Mouse (Mus musculus) ES-CJ7 (cell line): ENCODE data around the gene Rpl22l1.
A peak's percentile ranks its signal among the peaks of the same experiment; 100 is the strongest.

Experiments used
- DNase-seq: peaks from one replicate; pipeline ENCODE4 v3.0.0; 2011; ENCODE audit warnings: low read depth, low spot score

Rpl22l1 gene

DNA sequence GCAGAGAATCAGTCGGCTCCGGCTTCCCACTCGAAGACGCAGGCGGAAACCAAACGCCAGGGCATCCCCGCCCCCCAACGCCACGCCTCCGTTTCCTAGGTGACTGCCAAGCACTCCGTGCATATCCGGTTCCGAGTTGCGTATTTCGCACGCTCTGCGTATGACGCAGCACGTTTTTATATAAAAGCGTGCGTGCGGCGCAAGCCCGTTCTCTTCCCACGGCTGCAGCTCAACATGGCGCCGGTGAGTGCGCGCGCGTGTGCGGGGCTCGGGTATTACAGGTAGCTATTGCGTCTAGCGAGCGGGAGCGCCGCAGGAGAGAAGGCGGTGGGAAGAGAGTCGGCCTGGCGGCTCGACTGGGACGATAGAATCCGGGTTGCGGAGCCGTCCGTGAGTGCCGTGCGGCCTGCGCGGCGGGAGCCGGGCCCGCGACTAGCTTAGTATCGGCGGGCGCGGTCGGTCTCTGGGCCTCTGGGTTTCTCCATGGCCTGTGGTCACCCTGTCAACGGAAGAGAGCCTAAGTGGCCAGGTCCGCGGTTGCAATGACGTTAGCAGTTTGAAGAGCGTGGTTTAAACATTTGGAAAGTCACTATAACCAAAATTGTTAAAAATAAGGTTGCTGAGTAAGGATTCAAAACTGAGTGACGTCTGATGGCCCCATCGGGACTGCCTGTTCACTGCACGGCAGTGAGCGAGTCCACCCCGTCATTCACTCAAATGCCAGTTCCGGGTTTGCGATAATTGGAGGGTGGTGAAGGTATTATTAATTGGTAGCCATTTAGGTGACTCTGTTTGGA lies at the start of gene Rpl22l1:
Gene Rpl22l1, plus strand, starts transcription at position 136 of the 797 bp plus-strand sequence.
- peak; percentile 99 for DNase-seq

DNA sequence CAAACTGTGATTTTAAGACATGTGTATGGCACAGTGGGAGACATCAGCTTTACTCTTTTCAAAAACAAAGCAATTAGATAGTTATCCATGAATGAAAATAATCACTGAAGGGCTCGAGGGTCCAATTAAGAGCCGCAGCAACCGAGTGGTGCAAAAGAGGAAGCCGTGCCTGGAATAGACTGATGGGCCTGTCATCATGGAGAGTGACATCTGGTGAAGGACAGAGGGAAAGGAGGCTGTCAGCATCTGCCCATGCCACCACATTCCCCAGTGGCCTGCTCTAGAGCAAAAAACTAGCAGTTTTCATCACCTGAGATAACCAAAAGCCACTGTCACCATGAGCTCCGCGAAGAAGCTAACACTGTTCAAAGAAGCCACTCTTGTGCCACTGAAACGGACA lies 49.8 kb upstream of the Rpl22l1 start:
- no peak for DNase-seq

DNA sequence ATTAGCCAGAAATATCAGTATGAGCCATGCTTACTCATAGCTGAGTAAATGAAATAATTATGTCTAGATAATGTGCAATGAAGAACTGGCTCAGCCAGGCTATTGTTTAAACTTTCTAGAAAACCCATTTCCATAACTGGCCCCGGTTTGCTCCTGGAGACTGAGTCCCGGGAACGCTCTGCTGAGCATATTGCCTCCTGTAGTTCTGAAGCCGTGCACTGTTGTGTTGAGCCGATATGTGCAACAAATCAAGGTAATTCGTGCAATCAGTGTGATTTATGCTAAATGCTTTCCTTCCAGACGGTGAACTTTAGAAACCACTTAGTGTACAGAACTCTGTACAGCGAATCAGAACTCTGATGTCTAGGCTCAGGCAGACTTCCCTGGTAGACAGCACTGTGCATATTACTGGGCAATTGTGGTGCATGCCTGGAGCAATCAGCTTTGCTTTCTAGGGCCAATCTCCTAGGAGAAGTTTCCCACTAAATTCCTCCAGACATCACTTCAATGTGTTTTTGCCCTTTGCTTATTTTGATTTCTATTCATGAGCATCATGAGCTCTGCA lies 43.9 kb upstream of the Rpl22l1 start:
- DNase-seq, result no peak

DNA sequence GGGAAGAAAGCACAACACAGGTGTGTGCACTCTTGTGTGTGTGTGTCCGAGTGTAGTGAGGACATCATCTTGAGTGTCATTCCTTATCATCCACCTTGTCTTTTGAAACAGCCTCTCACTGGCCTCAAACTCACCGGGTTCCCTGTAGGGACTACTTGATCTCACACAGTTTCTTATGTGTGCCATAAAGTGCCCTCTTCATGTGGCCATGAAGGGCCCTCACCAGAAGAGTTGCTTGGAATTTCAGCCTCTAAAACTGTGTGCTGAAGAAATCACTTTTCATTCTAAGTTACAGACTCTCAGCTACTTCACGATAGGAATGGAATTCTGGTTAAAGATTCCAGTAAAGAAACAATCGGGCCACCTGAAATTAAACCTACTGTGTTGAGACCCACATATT lies 38.3 kb upstream of the Rpl22l1 start:
- no peak for DNase-seq

DNA sequence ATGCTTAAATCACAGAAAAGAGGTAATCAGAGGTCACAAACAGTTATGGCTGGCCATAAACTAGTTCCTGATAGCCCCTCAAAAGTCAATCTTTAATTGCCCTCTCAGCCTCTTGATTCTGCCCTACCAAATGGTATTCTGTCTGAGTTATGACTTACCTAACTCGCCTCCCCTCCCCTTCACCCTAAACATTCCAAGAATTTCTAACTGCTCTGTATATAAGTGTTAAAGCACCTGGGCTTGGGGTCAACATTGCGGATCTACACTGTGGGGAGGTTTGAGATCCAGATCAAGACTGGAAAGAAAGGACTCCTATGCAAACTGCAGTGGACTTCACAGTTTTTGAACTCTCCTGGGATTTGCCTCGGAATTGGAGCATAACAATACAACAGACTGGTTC lies 37.0 kb upstream of the Rpl22l1 start:
- no peak for DNase-seq

DNA sequence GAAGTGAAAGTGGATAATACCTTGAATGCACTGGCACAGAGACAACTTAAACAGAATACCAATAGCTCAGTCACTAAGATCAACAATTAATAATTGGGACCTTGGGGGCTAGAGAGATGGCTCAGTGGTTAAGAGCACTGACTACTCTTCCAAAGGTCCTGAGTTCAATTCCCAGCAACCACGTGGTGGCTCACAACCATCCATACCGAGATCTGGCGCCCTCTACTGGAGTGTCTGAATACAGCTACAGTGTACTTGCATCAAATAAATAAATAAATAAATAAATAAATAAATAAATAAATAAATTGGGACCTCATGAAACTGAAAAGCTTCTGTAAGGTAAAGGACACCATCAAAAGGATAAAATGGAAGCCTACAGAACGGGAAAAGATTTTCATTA lies 32.3 kb upstream of the Rpl22l1 start:
- DNase-seq, result peak; percentile 28

DNA sequence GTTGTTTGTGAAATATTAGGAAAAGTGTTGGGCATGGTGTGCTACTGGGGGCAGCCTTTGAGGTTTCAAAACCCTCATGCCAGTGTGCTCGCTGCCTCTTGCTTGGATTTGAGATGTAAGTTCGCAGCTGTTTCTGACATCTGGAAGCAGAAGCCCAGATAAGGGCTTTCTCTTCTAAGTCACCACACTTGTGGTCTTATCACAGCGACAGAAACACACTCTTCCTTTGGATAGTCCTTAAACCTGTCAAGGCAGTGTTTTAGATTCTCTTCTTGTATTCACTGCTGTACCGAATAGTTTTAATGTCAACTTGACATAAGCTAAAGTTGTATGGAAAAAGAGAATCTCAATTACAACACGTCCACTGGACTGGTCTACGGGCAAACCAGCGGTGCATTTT lies 29.9 kb upstream of the Rpl22l1 start:
- DNase-seq, result no peak

DNA sequence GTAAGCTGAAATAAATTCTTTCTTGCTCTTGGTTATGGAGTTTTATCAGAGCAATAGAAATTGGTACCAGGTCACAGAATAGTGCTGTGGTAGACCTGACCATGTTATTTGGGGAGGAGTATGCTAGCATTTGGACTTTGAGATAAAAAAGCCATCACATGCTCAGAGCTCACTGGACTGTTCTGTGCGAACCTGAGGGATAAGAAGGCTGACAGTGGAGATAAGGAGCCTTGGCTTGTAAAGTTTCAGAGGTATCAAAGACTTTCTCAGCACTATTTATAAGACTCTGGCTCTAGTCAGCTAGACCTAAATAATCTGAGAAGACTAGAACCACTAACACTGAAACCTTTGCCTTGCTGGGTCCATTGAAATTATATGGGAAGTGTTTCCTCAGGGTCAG lies 29.3 kb upstream of the Rpl22l1 start:
- DNase-seq, result no peak

DNA sequence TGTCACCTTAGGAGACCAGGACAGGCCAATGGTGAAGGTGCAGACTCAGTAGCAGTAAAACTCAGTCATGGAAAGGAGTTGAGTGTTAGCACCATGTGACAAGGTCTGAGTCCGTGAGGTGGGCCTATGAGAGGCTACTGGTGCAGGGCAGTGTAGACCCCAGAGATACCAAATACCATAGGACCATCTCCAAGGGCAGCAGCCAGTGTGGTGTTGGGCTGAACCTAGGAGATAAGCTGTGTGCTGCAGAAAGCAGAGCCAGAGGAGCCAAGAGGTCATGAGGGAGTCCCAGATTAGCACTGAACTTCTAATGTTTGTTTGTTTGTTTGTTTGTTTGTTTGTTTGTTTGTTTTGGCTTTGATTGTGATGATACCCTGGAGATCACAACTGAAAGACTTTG lies 28.7 kb upstream of the Rpl22l1 start:
- DNase-seq, result no peak

DNA sequence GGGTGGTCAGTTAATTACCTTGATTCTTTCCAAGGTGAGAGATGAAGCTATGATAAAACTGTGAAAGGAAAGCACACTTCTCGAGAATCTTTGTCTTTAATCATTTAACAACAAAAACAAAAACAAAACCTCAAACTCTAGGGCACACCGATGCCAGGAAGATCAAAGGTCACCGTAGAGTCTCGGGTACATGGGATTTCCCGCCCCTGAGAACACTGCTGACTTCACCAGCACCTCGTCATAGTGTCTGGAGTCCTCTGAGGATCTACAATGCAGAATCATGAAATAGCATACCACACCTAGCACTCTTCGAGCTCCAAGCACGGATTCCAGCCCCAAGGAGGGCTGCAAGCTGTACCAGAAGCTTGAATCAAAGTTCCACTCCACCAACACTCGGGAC lies 24.7 kb upstream of the Rpl22l1 start:
- DNase-seq, result no peak

DNA sequence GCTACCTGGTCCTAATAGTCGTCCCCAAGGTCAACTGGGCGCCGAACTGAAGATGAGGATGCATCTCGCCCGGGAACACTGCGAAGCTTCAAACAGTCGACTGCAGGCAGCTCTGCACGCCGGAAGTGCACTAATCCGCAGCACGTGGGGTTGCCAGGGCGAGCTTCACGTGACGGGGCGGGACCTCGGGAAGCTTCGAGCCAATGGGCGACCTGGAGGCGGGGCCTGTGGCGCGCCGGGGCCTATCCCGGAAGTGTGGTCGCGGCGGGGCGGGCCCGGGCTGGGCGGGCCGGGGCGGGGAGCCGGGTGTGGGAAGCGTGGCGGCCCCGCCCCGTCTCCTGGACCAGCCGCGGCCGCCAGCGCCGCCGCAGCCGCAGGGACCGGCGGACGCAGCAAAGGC lies 24.2 kb upstream of the Rpl22l1 start, which contains the start of gene Eif5a2:
Gene Eif5a2, plus strand, starts transcription at position 283 of the 400 bp plus-strand sequence.
- DNase-seq, result peak; percentile 91

DNA sequence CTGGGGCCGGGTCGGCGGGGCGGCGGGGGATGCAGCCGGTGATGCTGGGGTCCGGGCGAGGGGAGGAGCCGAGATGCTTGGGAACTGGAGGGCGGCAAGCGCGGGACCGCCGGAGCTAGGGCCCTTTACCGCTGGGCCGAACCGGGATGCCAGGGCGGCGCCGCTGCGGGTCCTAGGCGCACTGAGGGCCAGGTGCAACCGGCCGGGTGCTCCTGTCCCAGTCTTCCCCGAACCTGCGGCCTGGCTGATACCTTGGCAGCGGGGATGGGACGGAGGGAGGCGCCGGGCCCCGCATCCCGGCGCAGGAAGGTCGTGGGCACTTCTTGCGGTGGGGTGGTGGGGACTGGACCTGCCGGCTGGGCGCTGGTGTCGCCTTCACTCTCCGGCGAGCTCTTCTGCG lies 23.8 kb upstream of the Rpl22l1 start:
- DNase-seq, result no peak

DNA sequence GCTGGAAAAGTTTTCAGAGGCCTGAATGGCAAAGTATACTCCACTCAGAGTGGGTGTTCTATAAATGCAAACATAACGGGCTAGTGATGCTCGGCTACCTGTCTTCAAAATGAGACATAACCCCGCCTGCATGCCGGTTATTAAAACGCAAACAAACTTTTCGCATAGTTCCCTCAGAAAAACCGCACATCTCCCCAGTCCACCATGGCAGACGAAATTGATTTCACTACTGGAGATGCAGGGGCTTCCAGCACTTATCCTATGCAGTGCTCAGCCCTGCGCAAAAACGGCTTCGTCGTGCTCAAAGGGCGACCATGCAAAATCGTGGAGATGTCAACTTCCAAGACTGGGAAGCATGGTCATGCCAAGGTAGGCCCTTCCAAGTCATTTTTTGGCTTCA lies 23.4 kb upstream of the Rpl22l1 start:
- no peak for DNase-seq

DNA sequence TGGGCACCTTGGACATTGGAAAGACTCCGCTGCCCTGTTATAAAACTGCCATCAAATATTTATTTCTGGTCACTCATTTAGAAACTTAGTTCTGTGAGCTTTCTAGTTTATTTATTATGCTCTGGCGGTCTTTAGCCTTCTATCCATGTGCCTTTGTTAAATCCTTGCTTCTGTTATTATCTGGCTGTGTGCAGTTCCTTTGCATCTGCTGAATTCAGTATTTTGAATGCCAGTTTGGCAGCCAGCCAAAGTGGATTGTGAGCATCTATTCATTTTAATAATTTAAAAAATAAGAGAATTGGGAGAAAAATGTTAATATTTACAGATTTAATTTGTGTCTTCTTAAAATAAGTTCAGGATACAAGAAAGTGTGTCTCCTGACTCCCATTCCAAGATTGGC lies 21.1 kb upstream of the Rpl22l1 start:
- DNase-seq, result no peak

DNA sequence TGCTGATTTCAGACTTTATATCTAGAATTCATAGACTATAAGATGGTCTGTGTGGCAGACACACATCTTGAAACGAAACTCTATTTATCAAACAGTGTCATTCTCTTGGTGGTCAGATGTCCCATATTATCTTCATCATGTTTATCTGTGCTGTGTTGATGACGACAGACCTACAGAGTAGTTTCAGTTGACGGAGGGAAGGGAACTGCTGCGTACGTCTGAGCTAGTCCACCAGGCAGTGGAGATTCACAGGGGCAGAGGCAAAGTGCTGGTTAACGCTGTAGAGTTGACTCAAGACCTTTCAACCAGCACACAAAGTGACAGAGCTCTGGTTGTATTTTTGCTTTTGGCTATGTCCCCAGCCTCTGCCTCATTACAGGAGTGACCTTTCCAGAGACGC lies 10.4 kb upstream of the Rpl22l1 start:
- no peak for DNase-seq

DNA sequence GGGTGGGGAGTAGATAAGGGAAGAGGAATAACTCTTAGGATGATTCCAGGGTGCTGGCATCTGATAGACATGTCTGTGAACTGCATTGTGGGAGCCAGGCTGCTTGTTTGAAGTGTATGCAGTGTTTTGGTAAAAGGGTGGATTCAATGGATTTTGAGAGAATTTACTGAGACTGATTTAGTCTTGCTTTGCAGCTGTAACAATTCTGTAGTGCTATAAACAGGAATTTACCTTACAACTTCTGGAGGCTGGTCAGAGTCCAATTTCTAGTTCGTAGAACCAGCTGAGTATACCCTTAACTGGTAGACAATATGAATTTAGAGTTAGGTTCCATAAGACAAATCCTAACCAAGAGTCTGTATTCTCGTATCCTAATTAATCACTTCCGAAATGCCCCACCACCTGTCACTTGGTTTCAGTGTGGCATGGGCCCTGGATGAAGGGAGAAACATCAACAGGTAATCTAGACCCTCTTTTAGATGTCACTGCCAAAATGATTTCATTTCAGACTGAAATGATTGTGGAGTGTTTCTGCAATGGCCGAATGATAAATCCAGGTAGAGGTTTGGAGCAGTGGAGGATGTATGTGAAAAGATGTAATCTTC lies 2.9 kb downstream of the Rpl22l1 start:
- no peak for DNase-seq

DNA sequence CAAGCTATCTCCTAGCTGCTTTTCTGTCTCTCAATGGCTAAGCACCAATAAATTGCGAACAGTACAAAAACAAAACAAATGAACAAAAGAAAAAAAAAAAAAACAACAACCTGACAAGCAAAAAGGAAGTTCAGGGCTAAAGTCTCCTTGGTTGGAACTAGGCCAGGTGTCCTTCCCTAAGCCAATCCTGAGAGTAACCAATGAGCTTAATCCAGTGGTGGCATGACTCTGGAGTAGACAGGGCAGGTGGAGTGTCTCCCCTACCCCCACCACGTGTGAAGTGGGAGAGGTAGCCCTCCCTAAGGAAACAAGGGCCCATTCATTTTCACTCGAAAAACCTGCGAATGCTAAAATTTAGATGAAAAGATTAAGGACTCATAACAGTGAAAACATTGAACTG lies 6.2 kb downstream of the Rpl22l1 start:
- DNase-seq, result no peak

DNA sequence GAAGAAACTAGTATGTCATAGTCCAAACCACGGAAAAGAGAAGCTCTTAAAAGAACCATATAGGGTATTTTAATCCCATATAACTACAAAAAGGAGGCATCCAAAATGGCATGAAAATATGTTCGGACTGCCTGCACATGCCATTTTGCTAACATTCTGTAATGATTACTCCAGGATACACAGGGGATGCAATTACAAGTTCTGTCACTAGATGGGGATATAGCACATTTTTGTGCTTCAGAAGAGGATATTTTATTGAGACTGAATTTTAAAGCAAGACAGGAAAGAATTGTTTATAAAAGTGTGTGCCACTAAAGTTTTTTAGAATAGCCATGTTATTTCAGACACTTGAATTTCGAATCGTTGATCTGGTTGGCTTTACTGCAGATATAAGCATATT lies 9.1 kb downstream of the Rpl22l1 start:
- DNase-seq, result peak; percentile 74

DNA sequence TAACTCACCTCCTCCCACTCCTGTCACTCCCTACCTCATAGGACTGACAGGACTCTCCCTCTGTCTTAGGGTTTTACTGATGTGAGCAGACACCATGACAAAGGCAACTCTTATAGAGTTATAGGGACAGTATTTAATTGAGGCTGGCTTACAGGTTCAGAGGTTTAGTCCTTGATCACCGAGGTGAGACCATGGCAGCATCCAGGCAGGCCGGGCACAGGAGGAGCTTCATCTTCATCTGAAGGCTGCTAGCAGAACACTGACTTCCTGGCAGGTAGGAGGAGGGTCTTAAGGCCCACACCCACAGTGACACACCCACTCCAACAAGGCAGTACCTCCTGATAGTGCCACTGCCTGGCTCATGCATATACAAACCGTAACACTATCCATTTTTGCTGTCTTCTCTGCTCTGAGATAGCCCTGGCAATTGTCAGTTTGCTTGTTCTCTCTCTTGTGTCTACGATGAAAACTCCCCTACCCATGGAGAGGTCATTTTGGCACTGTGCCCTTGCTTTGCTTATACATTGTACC lies 10.8 kb downstream of the Rpl22l1 start:
- no peak for DNase-seq

DNA sequence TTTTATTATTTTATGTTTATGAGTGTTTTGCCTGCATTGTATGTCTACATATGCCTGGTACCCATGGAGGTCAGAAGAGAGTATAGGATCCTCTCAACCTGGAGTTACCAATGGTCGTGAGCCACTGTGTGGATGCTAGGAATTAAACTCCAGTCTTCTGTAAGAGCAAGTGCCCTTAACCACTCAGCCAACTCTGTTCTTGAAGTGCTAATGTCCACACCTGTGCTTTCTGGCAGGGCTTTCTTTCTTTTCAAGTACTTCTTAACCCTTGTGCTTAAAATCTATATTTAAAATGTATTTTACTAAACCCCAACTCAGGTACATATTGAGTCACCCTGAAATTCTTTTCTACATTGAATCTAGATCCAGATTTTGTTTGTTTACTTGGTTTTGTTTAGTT lies 21.0 kb downstream of the Rpl22l1 start:
- no peak for DNase-seq

DNA sequence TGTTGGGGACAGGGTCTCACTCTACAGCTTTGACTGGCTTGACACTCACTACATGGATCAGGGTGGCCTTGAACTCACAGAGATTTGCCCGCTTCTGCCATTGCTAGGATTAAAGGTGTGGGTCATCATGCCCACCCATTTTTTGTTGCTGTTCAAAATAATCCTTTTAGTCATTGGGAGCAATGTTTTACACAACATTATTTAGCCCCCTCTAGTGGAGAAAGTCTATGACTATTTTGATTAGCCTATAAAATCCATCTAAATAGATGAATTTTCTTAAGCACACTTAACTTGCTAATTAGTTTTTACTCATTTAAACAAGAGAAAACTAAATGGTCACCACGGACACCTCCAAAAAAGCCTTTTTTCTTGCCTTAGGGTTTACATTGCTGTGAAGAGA lies 22.4 kb downstream of the Rpl22l1 start:
- DNase-seq, result no peak

DNA sequence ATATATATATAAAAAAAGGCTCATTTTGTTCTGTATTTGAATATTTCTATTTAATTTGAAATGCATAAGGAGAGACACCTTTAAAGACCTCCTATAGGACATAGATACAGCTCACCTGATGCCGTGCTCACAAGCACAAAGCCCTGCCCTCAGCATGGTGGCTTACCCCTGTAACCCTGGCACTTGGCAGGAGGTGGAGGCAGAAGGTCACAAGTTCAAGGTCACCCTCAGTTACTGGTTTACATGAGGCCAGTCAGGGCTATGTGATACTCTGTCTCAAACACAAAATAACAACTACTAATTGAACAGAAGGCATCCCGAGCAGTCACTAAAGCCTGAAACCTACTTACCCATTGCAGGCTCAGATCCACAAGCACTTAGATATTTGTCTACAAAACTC lies 24.2 kb downstream of the Rpl22l1 start:
- DNase-seq, result peak; percentile 70
